Mouse (Mus musculus) E14TG2a.4 (cell line): Measurements from ENCODE around the gene Fhl1.

Experiments used
- H3K27me3 ChIP-seq: 2 replicates; pipeline ENCODE4 v1.6.1; 2014; ENCODE audit warnings: low read length, control low read depth; ENCODE audit not compliant: insufficient read depth
- H3K36me3 ChIP-seq: 2 replicates; pipeline ENCODE4 v1.6.1; 2014; ENCODE audit warnings: low read length, control low read depth; ENCODE audit not compliant: insufficient read depth
- H3K4me1 ChIP-seq: replicated peaks from 2 replicates; pipeline ENCODE4 v1.6.1; 2014; ENCODE audit warnings: low read depth, low read length, control low read depth
- H3K4me3 ChIP-seq: replicated peaks from 2 replicates; pipeline ENCODE4 v1.5.1; 2014; ENCODE audit warnings: mild to moderate bottlenecking, low read length
- H3K9me3 ChIP-seq: 2 replicates; pipeline ENCODE4 v1.6.1; 2014; ENCODE audit warnings: low read length, control low read depth
- CTCF ChIP-seq: conservative IDR thresholded peaks from 2 replicates; pipeline ENCODE4 v1.5.1; 2014; ENCODE audit warnings: low read length
- NANOG ChIP-seq: IDR thresholded peaks from 2 replicates; pipeline ENCODE4 v1.6.1; 2014; ENCODE audit warnings: borderline replicate concordance, low read length, mixed read lengths
- POU5F1 ChIP-seq: IDR thresholded peaks from 2 replicates; pipeline ENCODE4 v1.6.1; 2014; ENCODE audit warnings: low read length, borderline replicate concordance

Fhl1 gene

GRCm38 (mm10) chrX:56821765-56822603, 90.4 kb downstream of the Fhl1 start, which contains the start of gene Map7d3:
TSS of gene Map7d3 (minus strand) at chrX:56822326.
- no peak for TF ChIP-seq POU5F1
- no peak for TF ChIP-seq NANOG
- no peak for TF ChIP-seq CTCF
- Histone ChIP-seq H3K9me3 (no peaks in the 10 kb centered on the region), H3K4me3 (peak within 1 kb of the TSS; percentile 83), H3K27me3 (no peaks in the 10 kb centered on the region), H3K4me1 (peaks cover 15% of the 10 kb centered on the region), H3K36me3 (peaks cover 5% of the 10 kb centered on the region)

GRCm38 (mm10) chrX:56827492-56827891, 95.9 kb downstream of the Fhl1 start:
- Histone ChIP-seq H3K9me3 (no peaks in the 10 kb centered on the region), H3K4me3 (no peak overlapping the region), H3K4me1 (peaks cover 1% of the 10 kb centered on the region; the same call in 1 of the 2 replicates), H3K36me3 (no peaks in the 10 kb centered on the region), H3K27me3 (no peaks in the 10 kb centered on the region)
- TF ChIP-seq POU5F1: no peak
- TF ChIP-seq CTCF: no peak
- TF ChIP-seq NANOG: no peak

GRCm38 (mm10) chrX:56835842-56836241, 104.3 kb downstream of the Fhl1 start:
- Histone ChIP-seq H3K27me3 (no peaks in the 10 kb centered on the region), H3K36me3 (no peaks in the 10 kb centered on the region), H3K4me1 (no peaks in the 10 kb centered on the region), H3K9me3 (no peaks in the 10 kb centered on the region), H3K4me3 (no peak overlapping the region)
- no peak for TF ChIP-seq CTCF
- no peak for TF ChIP-seq NANOG
- no peak for TF ChIP-seq POU5F1

- no peaks in the 10 kb centered on the region for H3K4me1 ChIP-seq
- H3K27me3 ChIP-seq: no peaks in the 10 kb centered on the region
- H3K9me3 ChIP-seq: no peaks in the 10 kb centered on the region
- H3K4me3 ChIP-seq: no peak overlapping the region
- TF ChIP-seq NANOG: no peak
- TF ChIP-seq CTCF: peak; percentile 27
- no peak for TF ChIP-seq POU5F1
- no peaks in the 10 kb centered on the region for H3K36me3 ChIP-seq
These were observed 107.8 kb downstream of the Fhl1 start for GRCm38 (mm10) chrX:56839369-56839768.

GRCm38 (mm10) chrX:56841255-56841654, 109.7 kb downstream of the Fhl1 start:
- H3K4me1 ChIP-seq: no peaks in the 10 kb centered on the region
- no peaks in the 10 kb centered on the region for H3K27me3 ChIP-seq
- TF ChIP-seq NANOG (no peak), CTCF (no peak), POU5F1 (no peak)
- H3K9me3 ChIP-seq: no peaks in the 10 kb centered on the region
- no peaks in the 10 kb centered on the region for H3K36me3 ChIP-seq
- H3K4me3 ChIP-seq: no peak overlapping the region
